Mouse (Mus musculus) heart, postnatal 4 days (tissue): ENCODE results near the gene Ndufs8. TPM values are rescaled to one million over a fixed set of nuclear protein-coding genes. Genes with fewer than 3 reads are reported as not detected.

Source experiments
- DNase-seq: peaks from one replicate; pipeline ENCODE4 v3.0.0; 2021
- total RNA-seq, 2 experiments: library from RNA; stranded (reverse); gene quantifications; 2 replicates each; pipeline ENCODE4 v1.2.3; 2021

Gene Ndufs8
- total RNA-seq, 2 experiments from 2014 or later: 290 to 307 TPM

GRCm38 (mm10) chr19:3930262-3931057 is 17.9 kb upstream of the Ndufs8 start:
- DNase-seq: no peak

- peak; percentile 90 for DNase-seq
These were observed 16.8 kb upstream of the Ndufs8 start, which contains the start of gene Aldh3b1 for GRCm38 (mm10) chr19:3929211-3929941. Gene Aldh3b1 (minus strand): TSS chr19:3929808.

GRCm38 (mm10) chr19:3928779-3929178 is 16.2 kb upstream of the Ndufs8 start:
- DNase-seq: no peak

- DNase-seq: no peak
These were observed 15.4 kb upstream of the Ndufs8 start for GRCm38 (mm10) chr19:3927989-3928388.

- DNase-seq: no peak
These were observed 14.1 kb upstream of the Ndufs8 start for GRCm38 (mm10) chr19:3926685-3927084.

- no peak for DNase-seq
These were observed 13.7 kb upstream of the Ndufs8 start for GRCm38 (mm10) chr19:3926279-3926678.

GRCm38 (mm10) chr19:3925859-3926258 is 13.3 kb upstream of the Ndufs8 start:
- no peak for DNase-seq

GRCm38 (mm10) chr19:3924868-3925267 is 12.3 kb upstream of the Ndufs8 start:
- no peak for DNase-seq

GRCm38 (mm10) chr19:3924190-3924589 is 11.6 kb upstream of the Ndufs8 start:
- DNase-seq: no peak

GRCm38 (mm10) chr19:3923586-3923985 is 11.0 kb upstream of the Ndufs8 start:
- DNase-seq: peak; percentile 50

- DNase-seq: no peak
These were observed 10.2 kb upstream of the Ndufs8 start for GRCm38 (mm10) chr19:3922661-3923371.

- DNase-seq: no peak
These were observed 7.4 kb upstream of the Ndufs8 start for GRCm38 (mm10) chr19:3919928-3920327.

- no peak for DNase-seq
These were observed 4.2 kb upstream of the Ndufs8 start for GRCm38 (mm10) chr19:3916727-3917126.

GRCm38 (mm10) chr19:3914535-3914934 is 2.0 kb upstream of the Ndufs8 start:
- no peak for DNase-seq

- DNase-seq: no peak
These were observed 1.1 kb upstream of the Ndufs8 start for GRCm38 (mm10) chr19:3913692-3914091.

GRCm38 (mm10) chr19:3910206-3910605 is 2.4 kb downstream of the Ndufs8 start:
- DNase-seq: no peak

- no peak for DNase-seq
These were observed 4.5 kb downstream of the Ndufs8 start for GRCm38 (mm10) chr19:3907876-3908660.

- DNase-seq: peak; percentile 81
These were observed 5.5 kb downstream of the Ndufs8 start, which contains the start of gene Tcirg1 for GRCm38 (mm10) chr19:3906795-3907786. Gene Tcirg1 (minus strand): TSS chr19:3907133.

GRCm38 (mm10) chr19:3906326-3906725 is 6.2 kb downstream of the Ndufs8 start:
- no peak for DNase-seq

- DNase-seq: peak; percentile 53
These were observed 7.2 kb downstream of the Ndufs8 start for GRCm38 (mm10) chr19:3905261-3905969.
